Mouse (Mus musculus) heart, embryonic 12.5 days (tissue): ENCODE results near the gene 9530077C05Rik. TPM values are rescaled to one million over a fixed set of nuclear protein-coding genes. Genes with fewer than 3 reads are reported as not detected.
"Not testable (repeated sequence)": the region's sequence is repeated elsewhere in the genome, so short reads cannot be mapped to it uniquely, and the experiment has no call there.

Experiments
- ATAC-seq: fragments of 200-750 bp; cut with Nextera tagmentation; 2 replicates; pipeline ENCODE4 v1.8.0; 2017; ENCODE audit warnings: moderate TSS enrichment, moderate library complexity; ENCODE audit not compliant: insufficient number of reproducible peaks, low FRiP score
- H3K27ac ChIP-seq: fragments of 300-500 bp; sonication (generic); 2 replicates; pipeline ENCODE4 v1.5.1; 2016; ENCODE audit warnings: mild to moderate bottlenecking, moderate library complexity; ENCODE audit not compliant: poor library complexity, severe bottlenecking
- H3K27me3 ChIP-seq: fragments of 300-500 bp; sonication (generic); replicated peaks from 2 replicates; pipeline ENCODE4 v1.6.1; 2016; ENCODE audit warnings: mild to moderate bottlenecking, moderate library complexity
- H3K36me3 ChIP-seq: fragments of 300-500 bp; sonication (generic); 2 replicates; pipeline ENCODE4 v1.6.1; 2016; ENCODE audit warnings: mild to moderate bottlenecking, moderate library complexity
- H3K4me1 ChIP-seq: fragments of 300-500 bp; sonication (generic); replicated peaks from 2 replicates; pipeline ENCODE4 v1.6.1; 2016; ENCODE audit warnings: mild to moderate bottlenecking
- H3K4me2 ChIP-seq: fragments of 300-500 bp; sonication (generic); 2 replicates; pipeline ENCODE4 v1.6.1; 2016; ENCODE audit warnings: mild to moderate bottlenecking, moderate library complexity
- H3K4me3 ChIP-seq: fragments of 300-500 bp; sonication (generic); 2 replicates; pipeline ENCODE4 v1.5.1; 2016; ENCODE audit warnings: mild to moderate bottlenecking
- H3K9ac ChIP-seq: fragments of 300-500 bp; sonication (generic); 2 replicates; pipeline ENCODE4 v1.6.1; 2016; ENCODE audit warnings: mild to moderate bottlenecking, moderate library complexity
- H3K9me3 ChIP-seq: fragments of 300-500 bp; sonication (generic); replicated peaks from 2 replicates; pipeline ENCODE4 v1.6.1; 2016; ENCODE audit warnings: mild to moderate bottlenecking, moderate library complexity
- WGBS: fragments of 180-500 bp; shearing (Covaris S2); methylation state at CpG from one replicate; pipeline ENCODE4 v1.1.7; 2016; 5-methylcytosine and 5-hydroxymethylcytosine counted together
- polyA plus RNA-seq: library from polyadenylated mRNA; unstranded; fragments of >200 nt; fragmentation: Nextera tagmentation; extraction: Ambion mirVana; gene quantifications from 2 replicates; pipeline ENCODE4 v1.2.1, GENCODE M21; 2016

The 9530077C05Rik gene
- polyA plus RNA-seq, 1 experiment from 2014 or later = 2.0 TPM

GRCm38 (mm10) chr9:22434101-22434500 is 22.8 kb downstream of the 9530077C05Rik start:
- H3K9ac ChIP-seq = no peak overlapping the region
- no peaks in the 10 kb centered on the region for H3K36me3 ChIP-seq
- no peak for ATAC-seq
- H3K4me3 ChIP-seq = no peak overlapping the region
- no peak overlapping the region for H3K27ac ChIP-seq
- H3K4me1 ChIP-seq = peaks cover 5% of the 10 kb centered on the region
- H3K27me3 ChIP-seq = no peaks in the 10 kb centered on the region
- H3K4me2 ChIP-seq = no peak overlapping the region
- 72% methylated on average over 2 of the region's 2 CpGs for WGBS
- 0 out of 2 replicates have a peak, but pooled peaks cover 5% of the 10 kb centered on the region for H3K9me3 ChIP-seq

- WGBS = 51% methylated on average over 1 of the region's 1 CpGs
- no peak for ATAC-seq
Measured at GRCm38 (mm10) chr9:22438826-22439225, 27.5 kb downstream of the 9530077C05Rik start.

GRCm38 (mm10) chr9:22443157-22443556 is 31.8 kb downstream of the 9530077C05Rik start:
- ATAC-seq = no peak
- 92% methylated on average over 10 of the region's 10 CpGs for WGBS
- Histone ChIP-seq H3K27ac (no peak overlapping the region), H3K9ac (no peak overlapping the region), H3K4me3 (no peak overlapping the region), H3K4me1 (no peaks in the 10 kb centered on the region), H3K36me3 (peaks cover 29% of the 10 kb centered on the region), H3K9me3 (peaks cover 5% of the 10 kb centered on the region), H3K27me3 (no peaks in the 10 kb centered on the region), H3K4me2 (no peak overlapping the region)

More at GRCm38 (mm10) chr9:22438826-22439225, 27.5 kb downstream of the 9530077C05Rik start:
- Histone ChIP-seq H3K4me3 (no peak overlapping the region), H3K9ac (no peak overlapping the region), H3K4me2 (no peak overlapping the region), H3K27ac (no peak overlapping the region), H3K27me3 (no peaks in the 10 kb centered on the region), H3K9me3 (peaks cover 5% of the 10 kb centered on the region), H3K36me3 (peaks cover 5% of the 10 kb centered on the region; the same call in 1 of the 2 replicates), H3K4me1 (no peaks in the 10 kb centered on the region)

GRCm38 (mm10) chr9:22445123-22445522 is 33.8 kb downstream of the 9530077C05Rik start:
- H3K4me3 ChIP-seq = no peak overlapping the region
- no peaks in the 10 kb centered on the region for H3K4me1 ChIP-seq
- no peak overlapping the region for H3K27ac ChIP-seq
- H3K9me3 ChIP-seq = peaks cover 5% of the 10 kb centered on the region
- H3K4me2 ChIP-seq = no peak overlapping the region
- peaks cover 45% of the 10 kb centered on the region for H3K36me3 ChIP-seq
- no peak for ATAC-seq
- H3K27me3 ChIP-seq = no peaks in the 10 kb centered on the region
- WGBS = 68% methylated on average over 1 of the region's 1 CpGs
- no peak overlapping the region for H3K9ac ChIP-seq

GRCm38 (mm10) chr9:22447213-22447612 is 35.9 kb downstream of the 9530077C05Rik start:
- Histone ChIP-seq H3K27me3 (no peaks in the 10 kb centered on the region), H3K9me3 (no peaks in the 10 kb centered on the region), H3K4me2 (no peak overlapping the region), H3K4me1 (no peaks in the 10 kb centered on the region), H3K4me3 (no peak overlapping the region), H3K36me3 (peaks cover 62% of the 10 kb centered on the region), H3K9ac (no peak overlapping the region), H3K27ac (no peak overlapping the region)
- ATAC-seq = no peak
- WGBS = 87% methylated on average over 5 of the region's 5 CpGs

- H3K9me3 ChIP-seq = no peaks in the 10 kb centered on the region
- 84% methylated on average over 13 of the region's 13 CpGs for WGBS
- H3K4me2 ChIP-seq = no peak overlapping the region
- ATAC-seq = no peak
- no peak overlapping the region for H3K9ac ChIP-seq
- peaks cover 74% of the 10 kb centered on the region for H3K36me3 ChIP-seq
- H3K27me3 ChIP-seq = no peaks in the 10 kb centered on the region
- no peak overlapping the region for H3K27ac ChIP-seq
- H3K4me3 ChIP-seq = no peak overlapping the region
- H3K4me1 ChIP-seq = no peaks in the 10 kb centered on the region
Measured at GRCm38 (mm10) chr9:22448420-22448819, 37.1 kb downstream of the 9530077C05Rik start.

GRCm38 (mm10) chr9:22449209-22449608 is 37.9 kb downstream of the 9530077C05Rik start:
- no peak overlapping the region for H3K9ac ChIP-seq
- H3K27me3 ChIP-seq = no peaks in the 10 kb centered on the region
- no peaks in the 10 kb centered on the region for H3K9me3 ChIP-seq
- peaks cover 81% of the 10 kb centered on the region for H3K36me3 ChIP-seq
- H3K4me3 ChIP-seq = no peak overlapping the region
- ATAC-seq = no peak
- no peak overlapping the region for H3K4me2 ChIP-seq
- H3K4me1 ChIP-seq = no peaks in the 10 kb centered on the region
- no peak overlapping the region for H3K27ac ChIP-seq
- 90% methylated on average over 6 of the region's 6 CpGs for WGBS

GRCm38 (mm10) chr9:22452697-22453096 is 41.4 kb downstream of the 9530077C05Rik start:
- Histone ChIP-seq H3K4me2 (no peak overlapping the region), H3K27ac (no peak overlapping the region), H3K36me3 (peaks cover 95% of the 10 kb centered on the region), H3K9me3 (no peaks in the 10 kb centered on the region), H3K4me3 (no peak overlapping the region), H3K27me3 (no peaks in the 10 kb centered on the region), H3K9ac (no peak overlapping the region), H3K4me1 (no peaks in the 10 kb centered on the region)
- WGBS = 78% methylated on average over 10 of the region's 10 CpGs
- no peak for ATAC-seq

GRCm38 (mm10) chr9:22453501-22453924 is 42.2 kb downstream of the 9530077C05Rik start:
- Histone ChIP-seq H3K4me1 (no peaks in the 10 kb centered on the region), H3K4me2 (no peak overlapping the region), H3K36me3 (peaks cover 90% of the 10 kb centered on the region), H3K27ac (no peak overlapping the region), H3K9ac (no peak overlapping the region), H3K27me3 (no peaks in the 10 kb centered on the region), H3K4me3 (no peak overlapping the region), H3K9me3 (no peaks in the 10 kb centered on the region)
- ATAC-seq = no peak
- WGBS = 81% methylated on average over 10 of the region's 10 CpGs

- peaks cover 85% of the 10 kb centered on the region for H3K36me3 ChIP-seq
- not testable (repeated sequence) for H3K9ac ChIP-seq, H3K27me3 ChIP-seq, H3K27ac ChIP-seq, H3K4me1 ChIP-seq, H3K4me2 ChIP-seq, H3K9me3 ChIP-seq, ATAC-seq, H3K4me3 ChIP-seq
- WGBS = 86% methylated on average over 8 of the region's 8 CpGs
Measured at GRCm38 (mm10) chr9:22453990-22454389, 42.7 kb downstream of the 9530077C05Rik start, which contains the start of gene Gm17545. Gene Gm17545 (plus strand): TSS chr9:22454290.

- Histone ChIP-seq H3K4me1 (no peaks in the 10 kb centered on the region), H3K36me3 (peaks cover 78% of the 10 kb centered on the region), H3K4me2 (no peak overlapping the region), H3K4me3 (no peak overlapping the region), H3K9ac (no peak overlapping the region), H3K27me3 (no peaks in the 10 kb centered on the region), H3K27ac (no peak overlapping the region), H3K9me3 (no peaks in the 10 kb centered on the region)
- no peak for ATAC-seq
Measured at GRCm38 (mm10) chr9:22455041-22455440, 43.7 kb downstream of the 9530077C05Rik start.

GRCm38 (mm10) chr9:22457142-22457835 is 46.0 kb downstream of the 9530077C05Rik start:
- no peak overlapping the region for H3K27ac ChIP-seq
- peaks cover 72% of the 10 kb centered on the region for H3K36me3 ChIP-seq
- WGBS = 86% methylated on average over 11 of the region's 11 CpGs

More at GRCm38 (mm10) chr9:22457142-22457835, 46.0 kb downstream of the 9530077C05Rik start:
- H3K27me3 ChIP-seq = no peaks in the 10 kb centered on the region
- H3K9ac ChIP-seq = no peak overlapping the region
- ATAC-seq = no peak
- no peaks in the 10 kb centered on the region for H3K9me3 ChIP-seq
- no peak overlapping the region for H3K4me3 ChIP-seq
- no peak overlapping the region for H3K4me2 ChIP-seq
- H3K4me1 ChIP-seq = no peaks in the 10 kb centered on the region
